Mouse (Mus musculus): ENCODE data around the gene Adamts7. TPM values are rescaled to one million over a fixed set of nuclear protein-coding genes. Genes with fewer than 3 reads are reported as not detected.

Adamts7 gene
- polyA plus RNA-seq, 1 experiment from 2014 or later: 11.2 TPM

Other genes starting within 250 kb of the Adamts7 start
- gene Ctsh, start 108.9 kb upstream of the Adamts7 start, polyA plus RNA-seq (2015; fragmentation: Nextera tagmentation; extraction: Ambion mirVana): 29.5 and 34.0 TPM in 2 replicates
- 519 and 526 TPM in 2 replicates for gene Morf4l1, start 48.3 kb upstream of the Adamts7 start, polyA plus RNA-seq (2015; fragmentation: Nextera tagmentation; extraction: Ambion mirVana)
- 6.8 and 7.3 TPM in 2 replicates for gene Tbc1d2b, start 107.7 kb downstream of the Adamts7 start, polyA plus RNA-seq (2015; fragmentation: Nextera tagmentation; extraction: Ambion mirVana)